In genomic region chr4:107011325-107012004, GRCm38 (mm10) we compare ENCODE assay signal across 23 mouse cellular contexts. TPM values are rescaled to one million over a fixed set of nuclear protein-coding genes. Genes with fewer than 3 reads are reported as not detected.
DNase-seq lines count a peak whose midpoint lies in the region; ATAC-seq and TF ChIP-seq lines count a peak whose summit lies in the region.
"Had no signal": no experiment of that assay in that cellular context is flagged by ENCODE, and none has a peak within 500 bp of the region (broad histone marks: within the 10 kb centered on the region; RNA-seq: fewer than 3 reads in every experiment).

No protein-coding gene starts in this region.

- intact Hi-C loops in heart, adult 2 months (cut with DNase I): no loop called here

- peaks cover 2% of the 10 kb centered on the region; the same call in 1 of the 2 replicates for H3K79me2 ChIP-seq in heart, adult 2 months (replicated peaks; ENCODE audit: control insufficient read depth, insufficient read depth, low read length)

- no peak for TF ChIP-seq EP300 in heart, adult 2 months (IDR thresholded peaks at IDR 0.05; ENCODE audit: insufficient read depth, low read depth, low read length)

- H3K4me3 ChIP-seq in heart, adult 2 months: no peak overlapping the region
- H3K4me3 ChIP-seq in heart, embryonic 12.5 days: no peak overlapping the region
- H3K4me3 ChIP-seq in thymus, adult 2 months (ENCODE audit: control insufficient read depth, insufficient read depth, low read length): no peak overlapping the region
- H3K4me3 ChIP-seq in embryonic fibroblast, embryonic 13.5 days (ENCODE audit: insufficient read depth, low read length): no peak overlapping the region
- H3K4me3 ChIP-seq in hindbrain, embryonic 12.5 days: no peak overlapping the region
- H3K4me3 ChIP-seq: erythroblast, embryonic 14.5 days; left cerebral cortex, adult 2 months; liver, embryonic 13.5 days had no signal

- H3K36me3 ChIP-seq in heart, adult 2 months (ENCODE audit: control insufficient read depth, insufficient read depth, low read length): peaks cover 8% of the 10 kb centered on the region
- peaks cover 21% of the 10 kb centered on the region for H3K36me3 ChIP-seq in heart, embryonic 12.5 days
- H3K36me3 ChIP-seq in thymus, adult 2 months (ENCODE audit: control insufficient read depth, insufficient read depth, low read length): no peaks in the 10 kb centered on the region
- H3K36me3 ChIP-seq in hindbrain, embryonic 12.5 days: peaks cover 21% of the 10 kb centered on the region; the same call in 1 of the 2 replicates

- no peaks in the 10 kb centered on the region for H3K9me3 ChIP-seq in heart, embryonic 12.5 days (replicated peaks)
- no peaks in the 10 kb centered on the region for H3K9me3 ChIP-seq in hindbrain, embryonic 12.5 days (replicated peaks)
- H3K9me3 ChIP-seq: liver, embryonic 13.5 days had no signal

- TF ChIP-seq POLR2A in heart, adult 2 months (IDR thresholded peaks at IDR 0.05; ENCODE audit: insufficient read depth, low read depth, low read length): no peak
- no peak for TF ChIP-seq POLR2A in thymus, adult 2 months (IDR thresholded peaks at IDR 0.05; ENCODE audit: control insufficient read depth, extremely low read depth, insufficient read depth, low read length, poor library complexity)
- TF ChIP-seq POLR2A in embryonic fibroblast, embryonic 13.5 days (IDR thresholded peaks at IDR 0.05; ENCODE audit: low read depth, low read length): no peak

- 86% methylated on average over 8 of the region's 8 CpGs for whole genome bisulfite sequencing in heart, adult 2 months
- WGBS in heart, embryonic 12.5 days: 87% methylated on average over 8 of the region's 8 CpGs
- WGBS in thymus, adult 2 months: 24% methylated on average over 8 of the region's 8 CpGs
- 90% methylated on average over 8 of the region's 8 CpGs for WGBS in hindbrain, embryonic 12.5 days

- H3K4me2 ChIP-seq in heart, embryonic 12.5 days: no peak overlapping the region
- no peak overlapping the region for H3K4me2 ChIP-seq in hindbrain, embryonic 12.5 days (replicated peaks)
- H3K4me2 ChIP-seq: hindbrain, embryonic 14.5 days; liver, embryonic 13.5 days had no signal

- ATAC-seq in heart, embryonic 12.5 days (ENCODE audit: insufficient number of reproducible peaks, low FRiP score): no peak
- no peak for ATAC-seq in hindbrain, embryonic 12.5 days (ENCODE audit: low FRiP score)
- ATAC-seq in CD4-positive, CD25-positive, alpha-beta regulatory T cell, adult 4 months: no peak
- ATAC-seq: forebrain, embryonic 16.5 days; intestine, postnatal 0 days had no signal

- peak overlapping the region; percentile 91 for H3K27ac ChIP-seq in heart, adult 2 months
- no peak overlapping the region for H3K27ac ChIP-seq in heart, embryonic 12.5 days (ENCODE audit: poor library complexity, severe bottlenecking)
- no peak overlapping the region for H3K27ac ChIP-seq in thymus, adult 2 months (ENCODE audit: control insufficient read depth, insufficient read depth, low read length)
- H3K27ac ChIP-seq in embryonic fibroblast, embryonic 13.5 days (ENCODE audit: insufficient read depth, low read length): peak overlapping the region; percentile 63
- no peak overlapping the region for H3K27ac ChIP-seq in hindbrain, embryonic 12.5 days
- H3K27ac ChIP-seq: hindbrain, embryonic 14.5 days; left cerebral cortex, adult 2 months; liver, embryonic 13.5 days had no signal

- peaks cover 28% of the 10 kb centered on the region for H3K4me1 ChIP-seq in heart, adult 2 months (ENCODE audit: control insufficient read depth, insufficient read depth, low read length)
- peaks cover 53% of the 10 kb centered on the region for H3K4me1 ChIP-seq in heart, embryonic 12.5 days (replicated peaks)
- H3K4me1 ChIP-seq in thymus, adult 2 months (replicated peaks; ENCODE audit: control insufficient read depth, insufficient read depth, low read length): peaks cover 9% of the 10 kb centered on the region
- H3K4me1 ChIP-seq in embryonic fibroblast, embryonic 13.5 days (ENCODE audit: control insufficient read depth, insufficient read depth, low read length): peaks cover 16% of the 10 kb centered on the region
- peaks cover 55% of the 10 kb centered on the region for H3K4me1 ChIP-seq in hindbrain, embryonic 12.5 days

- H3K9ac ChIP-seq in heart, adult 2 months (ENCODE audit: low read depth, low read length): no peak overlapping the region
- no peak overlapping the region for H3K9ac ChIP-seq in heart, embryonic 12.5 days
- no peak overlapping the region for H3K9ac ChIP-seq in hindbrain, embryonic 12.5 days
- H3K9ac ChIP-seq: hindbrain, embryonic 14.5 days; liver, embryonic 13.5 days had no signal

- no peaks in the 10 kb centered on the region for H3K27me3 ChIP-seq in heart, adult 2 months (ENCODE audit: control insufficient read depth, insufficient read depth, low read length)
- H3K27me3 ChIP-seq in heart, embryonic 12.5 days (replicated peaks): no peaks in the 10 kb centered on the region
- H3K27me3 ChIP-seq in thymus, adult 2 months (ENCODE audit: control insufficient read depth, insufficient read depth, low read length): no peaks in the 10 kb centered on the region
- H3K27me3 ChIP-seq in hindbrain, embryonic 12.5 days: no peaks in the 10 kb centered on the region
- H3K27me3 ChIP-seq: CH12.LX; liver, embryonic 13.5 days had no signal

- no peak for TF ChIP-seq CTCF in heart, adult 2 months (IDR thresholded peaks at IDR 0.05)
- TF ChIP-seq CTCF in thymus, adult 2 months (IDR thresholded peaks at IDR 0.05; ENCODE audit: borderline replicate concordance, control insufficient read depth, extremely low read depth, insufficient read depth, low read length, poor library complexity): no peak
- no peak for TF ChIP-seq CTCF in embryonic fibroblast, embryonic 13.5 days (IDR thresholded peaks at IDR 0.05; ENCODE audit: borderline replicate concordance, insufficient read depth, low read length)

- DNase-seq in heart, adult 2 months: no peak
- peak; percentile 18 for DNase-seq in thymus, adult 2 months
- DNase-seq in thymus, postnatal 4 days: no peak
- peak; percentile 30 for DNase-seq in thymus, postnatal 14 days
- DNase-seq: adrenal gland, postnatal 25 days; cerebellum, adult 11-12 months; gastrocnemius, postnatal 10 days; heart, postnatal 4 days; kidney, postnatal 25 days; liver, embryonic 13.5 days; lung, postnatal 4 days; midbrain, embryonic 14.5 days; spleen, adult 18-20 months had no signal

RNA-seq across cellular contexts. Expression of gene Mrpl37, which starts 55.2 kb away (rescaled TPM):
- total RNA-seq in heart, adult 2 months (2021): 100 to 1,000 TPM in 1 of 2 experiments, 10 to 100 TPM in 1; 96.3 to 103 TPM
- polyA plus RNA-seq in heart, adult 2 months (2012; rRNA removed): 113 and 180 TPM in 2 replicates
- polyA plus RNA-seq in heart, embryonic 12.5 days (2016; fragmentation: Nextera tagmentation; extraction: Ambion mirVana): 84.4 and 87.0 TPM in 2 replicates
- polyA plus RNA-seq in thymus, adult 2 months (2012; rRNA removed): 82.5 and 94.7 TPM in 2 replicates
- polyA plus RNA-seq in embryonic fibroblast, embryonic 13.5 days (2011; ENCODE audit: insufficient read length, low read depth, missing spikeins): 48.4 and 50.6 TPM in 2 replicates
- polyA plus RNA-seq in hindbrain, embryonic 12.5 days (2016; fragmentation: Nextera tagmentation; extraction: Ambion mirVana): 78.0 and 80.8 TPM in 2 replicates
- polyA plus RNA-seq in CD4-positive, CD25-positive, alpha-beta regulatory T cell, adult 4 months (2017; shearing (Covaris generic)): 10 to 100 TPM; 46.4 to 48.2 TPM

RNA-seq across cellular contexts. Expression of gene Cyb5rl, which starts 55.3 kb away (rescaled TPM):
- 10 to 100 TPM; 21.9 to 25.9 TPM for total RNA-seq in heart, adult 2 months (2021)
- 12.6 and 15.4 TPM in 2 replicates for polyA plus RNA-seq in heart, adult 2 months (2012; rRNA removed)
- 4.5 and 5.9 TPM in 2 replicates for polyA plus RNA-seq in heart, embryonic 12.5 days (2016; fragmentation: Nextera tagmentation; extraction: Ambion mirVana)
- polyA plus RNA-seq in thymus, adult 2 months (2012; rRNA removed): 7.4 and 9.4 TPM in 2 replicates
- polyA plus RNA-seq in embryonic fibroblast, embryonic 13.5 days (2011; ENCODE audit: insufficient read length, low read depth, missing spikeins): 5.5 and 6.3 TPM in 2 replicates
- polyA plus RNA-seq in hindbrain, embryonic 12.5 days (2016; fragmentation: Nextera tagmentation; extraction: Ambion mirVana): 4.1 and 4.5 TPM in 2 replicates
- 10 to 100 TPM in 1 of 2 experiments, 1 to 10 TPM in 1; 7.1 to 15.3 TPM for polyA plus RNA-seq in CD4-positive, CD25-positive, alpha-beta regulatory T cell, adult 4 months (2017; shearing (Covaris generic))

Comparison
In these comparisons a context has a peak if more than half of its experiments do, and no peak if none do; other contexts are left out.
1. DNase-seq: peak in thymus, adult 2 months (single experiment) and thymus, postnatal 14 days (single experiment); none in heart, adult 2 months (0 of 2) and thymus, postnatal 4 days (single experiment).
2. H3K27ac ChIP-seq: peak in heart, adult 2 months (single experiment) and embryonic fibroblast, embryonic 13.5 days (single experiment); none in heart, embryonic 12.5 days (single experiment), thymus, adult 2 months (single experiment) and hindbrain, embryonic 12.5 days (single experiment).